Mouse (Mus musculus): ENCODE measurements around the gene Rab3il1. TPM values are rescaled to one million over a fixed set of nuclear protein-coding genes. Genes with fewer than 3 reads are reported as not detected.
A peak's percentile ranks its signal among the peaks of the same experiment; 100 is the strongest.

The Rab3il1 gene
- polyA plus RNA-seq, 1 experiment from 2014 or later = 26.2 TPM

DNA sequence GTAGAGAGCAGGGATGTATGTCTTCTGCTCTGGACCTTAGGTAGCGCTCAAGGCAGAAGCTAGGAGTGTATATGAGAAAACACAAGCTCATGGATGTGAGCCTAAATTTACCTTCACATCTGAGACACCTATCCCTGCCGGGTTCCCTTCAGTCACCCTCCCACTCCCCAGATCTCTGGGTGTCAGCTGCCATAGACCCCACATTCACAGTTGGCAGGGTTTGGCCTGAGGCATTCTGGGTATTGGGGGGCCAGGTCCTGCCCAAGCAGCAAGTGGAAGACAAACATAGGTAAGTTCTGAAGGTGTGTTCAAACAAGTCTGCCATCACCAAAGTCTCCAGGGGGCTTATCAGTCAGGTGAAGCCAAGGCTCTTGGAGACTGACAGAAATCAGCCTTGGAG, 60.2 kb downstream of the Rab3il1 start:
- WGBS = 92% methylated on average over 2 of the region's 2 CpGs
- Histone ChIP-seq H3K27ac (replicated peaks) (no peak overlapping the region), H3K4me1 (replicated peaks) (peaks cover 17% of the 10 kb centered on the region), H3K9me3 (no peaks in the 10 kb centered on the region), H3K4me2 (no peak overlapping the region), H3K36me3 (peaks cover 76% of the 10 kb centered on the region), H3K9ac (no peak overlapping the region), H3K27me3 (no peaks in the 10 kb centered on the region), H3K4me3 (no peak overlapping the region)
- ATAC-seq (ENCODE audit: low read depth) = no peak

DNA sequence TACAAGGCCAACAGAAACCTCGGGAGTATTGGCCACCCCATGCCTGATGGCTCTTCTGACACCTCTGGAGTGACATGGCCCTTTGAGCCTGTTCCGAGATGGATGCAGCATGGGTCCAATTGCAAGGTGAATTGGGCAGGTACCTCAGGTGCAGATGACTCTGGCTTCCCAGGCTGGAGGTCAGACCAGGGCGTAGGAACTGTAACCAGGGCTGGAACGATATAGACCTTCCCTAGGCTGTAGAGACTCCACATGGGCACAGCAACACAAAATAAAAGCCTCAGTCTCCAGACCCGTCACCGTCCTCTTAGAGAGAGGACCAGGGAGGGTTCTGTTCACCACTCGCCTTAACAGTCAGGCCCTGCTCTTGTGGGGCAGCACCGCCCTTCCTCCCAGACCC, 60.8 kb downstream of the Rab3il1 start:
- no peak for ATAC-seq (ENCODE audit: low read depth)
- Histone ChIP-seq H3K36me3 (peaks cover 76% of the 10 kb centered on the region), H3K27ac (replicated peaks) (no peak overlapping the region), H3K9ac (no peak overlapping the region), H3K4me3 (no peak overlapping the region), H3K4me1 (replicated peaks) (peaks cover 20% of the 10 kb centered on the region), H3K4me2 (no peak overlapping the region), H3K27me3 (no peaks in the 10 kb centered on the region), H3K9me3 (no peaks in the 10 kb centered on the region)
- 90% methylated on average over 8 of the region's 8 CpGs for WGBS

DNA sequence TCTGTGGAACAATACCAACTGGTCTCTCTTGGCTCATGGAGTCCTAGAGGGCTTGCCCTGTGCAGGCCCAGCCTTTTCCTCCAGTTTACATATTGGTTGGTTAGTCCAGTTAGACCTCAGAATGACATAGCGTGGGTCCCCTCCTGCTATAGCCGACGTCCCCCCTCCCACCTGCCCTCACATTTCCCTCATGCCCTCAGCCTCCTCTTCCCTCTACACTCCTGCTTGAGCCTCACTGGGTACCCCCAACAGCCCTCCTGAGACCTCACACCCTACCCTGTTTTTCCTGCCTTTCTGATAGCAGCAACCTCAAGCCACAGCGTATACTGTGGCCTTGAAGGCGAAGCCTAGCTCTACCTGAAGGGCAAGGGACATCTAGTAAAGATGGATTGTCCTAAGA, 61.4 kb downstream of the Rab3il1 start:
- peaks cover 76% of the 10 kb centered on the region for H3K36me3 ChIP-seq
- no peak overlapping the region for H3K4me2 ChIP-seq
- 91% methylated on average over 5 of the region's 5 CpGs for WGBS
- H3K4me1 ChIP-seq (replicated peaks) = peaks cover 25% of the 10 kb centered on the region
- no peaks in the 10 kb centered on the region for H3K9me3 ChIP-seq
- no peak overlapping the region for H3K4me3 ChIP-seq
- H3K27ac ChIP-seq (replicated peaks) = no peak overlapping the region
- ATAC-seq (ENCODE audit: low read depth) = no peak
- no peak overlapping the region for H3K9ac ChIP-seq
- no peaks in the 10 kb centered on the region for H3K27me3 ChIP-seq

DNA sequence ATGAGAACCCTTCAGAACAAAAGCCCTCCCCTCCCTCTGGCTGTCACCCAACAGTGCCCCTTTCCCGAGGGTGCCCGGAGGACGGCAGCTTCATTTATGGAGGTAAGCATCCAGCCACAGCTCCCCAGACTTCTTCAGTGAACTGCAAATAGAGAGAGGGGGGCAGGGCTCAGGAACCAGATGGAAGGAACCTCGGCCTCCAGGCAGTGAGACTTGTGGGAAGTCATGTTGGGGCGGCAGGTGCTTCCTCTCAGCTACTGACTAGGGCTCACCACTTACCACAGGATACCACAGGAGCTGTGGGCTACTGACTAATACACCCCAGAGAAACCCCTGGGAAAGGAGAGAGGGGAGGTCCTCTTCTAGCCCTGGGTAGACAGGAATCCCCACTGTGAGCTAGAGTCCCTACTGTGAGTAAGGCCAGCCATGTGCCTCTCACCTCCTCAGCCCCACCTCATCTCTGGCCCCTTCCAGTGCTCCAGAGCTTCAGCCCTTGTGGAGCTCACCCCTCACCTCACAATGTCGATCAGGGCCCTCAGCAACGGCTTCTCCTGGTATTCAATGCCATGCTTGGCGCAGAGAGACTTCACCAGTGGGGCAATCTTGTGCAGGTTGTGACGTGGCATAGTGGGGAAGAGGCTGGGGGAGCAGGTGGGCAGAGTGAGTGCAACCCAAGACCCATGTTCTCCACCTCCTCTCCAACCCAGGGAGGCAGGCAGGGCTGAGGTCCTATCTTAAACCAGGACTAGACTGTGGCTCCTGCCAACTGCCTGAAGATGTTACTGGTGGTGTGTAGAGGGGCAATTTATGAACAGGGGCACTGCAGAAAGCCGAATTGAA, 62.9 kb downstream of the Rab3il1 start:
- Histone ChIP-seq H3K27me3 (no peaks in the 10 kb centered on the region), H3K36me3 (peaks cover 86% of the 10 kb centered on the region), H3K9me3 (no peaks in the 10 kb centered on the region), H3K27ac (replicated peaks) (no peak overlapping the region), H3K9ac (no peak overlapping the region), H3K4me3 (no peak overlapping the region), H3K4me1 (replicated peaks) (peaks cover 25% of the 10 kb centered on the region), H3K4me2 (no peak overlapping the region)
- WGBS = 84% methylated on average over 10 of the region's 10 CpGs
- ATAC-seq (ENCODE audit: low read depth) = no peak

DNA sequence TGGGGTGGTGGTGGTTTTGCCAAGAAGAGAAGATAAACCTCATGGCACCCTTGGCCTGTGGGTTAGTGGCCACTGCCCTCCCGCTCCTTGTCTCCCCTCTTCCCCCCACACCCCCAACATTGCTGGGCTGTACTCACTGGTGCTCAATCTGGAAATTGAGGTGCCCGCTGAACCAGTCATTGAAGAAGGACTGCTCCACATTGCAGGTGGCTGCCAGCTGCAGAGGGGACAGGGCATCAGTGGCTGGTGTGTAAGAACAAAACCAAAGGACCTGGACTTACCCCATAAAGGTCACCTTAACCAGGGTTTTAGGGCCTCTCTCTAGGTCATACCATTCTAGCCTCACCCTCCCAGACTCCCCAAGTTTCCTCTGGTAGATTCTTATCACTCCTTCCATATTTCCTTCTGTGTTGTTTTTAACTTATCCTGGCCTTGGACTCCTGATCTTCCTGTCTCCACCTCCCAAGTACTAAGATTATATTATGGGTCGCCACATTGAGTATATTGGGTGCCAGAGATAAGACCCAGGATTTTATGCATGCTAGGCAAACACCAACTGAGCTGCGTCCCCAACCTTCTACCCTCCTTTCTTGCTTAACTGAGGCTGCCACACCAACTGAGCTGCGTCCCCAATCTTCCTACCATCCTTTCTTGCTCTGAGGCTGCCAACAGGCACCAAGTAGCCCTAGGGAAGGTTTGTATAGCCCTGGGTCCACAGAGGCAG, 64.2 kb downstream of the Rab3il1 start:
- WGBS = 95% methylated on average over 5 of the region's 5 CpGs
- H3K9me3 ChIP-seq = no peaks in the 10 kb centered on the region

DNA sequence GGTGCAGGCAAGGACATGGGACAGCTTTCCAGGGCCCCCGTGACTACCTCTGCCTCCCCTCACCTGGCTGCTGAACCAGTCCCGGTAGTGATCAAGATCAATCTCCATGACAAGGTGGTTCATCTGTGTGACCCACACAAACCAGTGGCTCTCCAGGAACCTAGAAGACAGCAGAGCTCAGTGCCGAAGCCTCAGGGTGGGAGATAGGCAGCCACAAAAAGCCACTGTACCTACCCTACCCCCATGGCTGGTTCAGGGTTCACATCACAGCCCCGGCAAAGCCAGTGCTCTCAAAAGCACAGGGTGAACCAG, 64.7 kb downstream of the Rab3il1 start:
- no peak for ATAC-seq (ENCODE audit: low read depth)
- 95% methylated on average over 4 of the region's 4 CpGs for WGBS
- Histone ChIP-seq H3K9me3 (no peaks in the 10 kb centered on the region), H3K27me3 (no peaks in the 10 kb centered on the region), H3K4me1 (replicated peaks) (peaks cover 19% of the 10 kb centered on the region; the same call in 1 of the 2 replicates), H3K4me2 (no peak overlapping the region), H3K36me3 (peaks cover 100% of the 10 kb centered on the region), H3K27ac (replicated peaks) (no peak overlapping the region), H3K4me3 (no peak overlapping the region), H3K9ac (no peak overlapping the region)

More for the DNA sequence above, 64.2 kb downstream of the Rab3il1 start:
- Histone ChIP-seq H3K27ac (replicated peaks) (no peak overlapping the region), H3K4me1 (replicated peaks) (peaks cover 24% of the 10 kb centered on the region), H3K4me3 (no peak overlapping the region), H3K9ac (no peak overlapping the region), H3K27me3 (no peaks in the 10 kb centered on the region), H3K36me3 (peaks cover 99% of the 10 kb centered on the region), H3K4me2 (no peak overlapping the region)
- no peak for ATAC-seq (ENCODE audit: low read depth)

DNA sequence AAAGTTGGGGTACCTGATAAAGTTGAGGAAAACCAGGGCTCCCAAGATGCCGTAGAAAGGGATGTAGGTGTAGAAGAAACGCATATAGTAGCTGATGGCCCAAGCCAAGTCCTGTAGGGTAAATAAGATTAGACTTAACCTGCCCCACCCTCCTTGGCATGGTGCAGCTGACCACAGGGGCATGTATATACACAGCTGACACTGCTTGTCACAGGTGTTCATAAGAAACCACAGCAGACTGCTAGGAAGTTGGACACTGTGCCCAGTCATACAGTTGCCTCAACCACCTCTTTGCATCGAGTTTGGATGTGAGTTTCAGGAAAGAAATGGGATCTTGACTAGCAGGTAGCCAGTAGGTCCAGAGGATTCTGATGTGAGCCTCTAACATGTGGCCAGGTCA, 65.0 kb downstream of the Rab3il1 start:
- no peak for ATAC-seq (ENCODE audit: low read depth)

DNA sequence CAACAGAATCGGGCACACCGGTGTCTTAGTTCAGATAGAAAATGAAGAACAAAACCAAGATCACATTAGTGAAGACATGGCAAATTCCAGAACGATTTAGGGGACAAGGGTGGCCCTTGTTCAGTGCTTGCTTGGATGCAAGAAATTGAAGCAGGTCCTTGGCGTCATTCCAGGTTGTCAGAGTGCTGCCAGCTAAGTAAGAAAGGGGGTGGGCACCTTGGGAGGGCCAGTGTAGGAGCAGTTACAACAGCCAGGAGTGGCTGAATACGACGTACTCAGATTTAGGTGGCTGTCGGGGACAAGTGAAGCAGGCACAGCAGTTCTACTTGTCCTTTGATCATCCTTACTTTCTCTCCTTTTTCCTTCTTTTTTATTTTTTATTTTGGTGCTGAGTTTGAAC, 66.2 kb downstream of the Rab3il1 start:
- H3K27ac ChIP-seq (replicated peaks) = no peak overlapping the region
- H3K27me3 ChIP-seq = no peaks in the 10 kb centered on the region
- H3K9ac ChIP-seq = no peak overlapping the region
- H3K36me3 ChIP-seq = peaks cover 100% of the 10 kb centered on the region
- WGBS = 80% methylated on average over 7 of the region's 7 CpGs
- H3K4me1 ChIP-seq (replicated peaks) = peaks cover 15% of the 10 kb centered on the region; the same call in 1 of the 2 replicates
- H3K4me3 ChIP-seq = no peak overlapping the region
- ATAC-seq (ENCODE audit: low read depth) = no peak
- no peak overlapping the region for H3K4me2 ChIP-seq
- H3K9me3 ChIP-seq = no peaks in the 10 kb centered on the region

More for the DNA sequence above, 65.0 kb downstream of the Rab3il1 start:
- WGBS = 99% methylated on average over 3 of the region's 3 CpGs
- Histone ChIP-seq H3K27me3 (no peaks in the 10 kb centered on the region), H3K36me3 (peaks cover 100% of the 10 kb centered on the region), H3K4me3 (no peak overlapping the region), H3K9ac (no peak overlapping the region), H3K4me2 (no peak overlapping the region), H3K9me3 (no peaks in the 10 kb centered on the region), H3K27ac (replicated peaks) (no peak overlapping the region), H3K4me1 (replicated peaks) (peaks cover 15% of the 10 kb centered on the region; the same call in 1 of the 2 replicates)

DNA sequence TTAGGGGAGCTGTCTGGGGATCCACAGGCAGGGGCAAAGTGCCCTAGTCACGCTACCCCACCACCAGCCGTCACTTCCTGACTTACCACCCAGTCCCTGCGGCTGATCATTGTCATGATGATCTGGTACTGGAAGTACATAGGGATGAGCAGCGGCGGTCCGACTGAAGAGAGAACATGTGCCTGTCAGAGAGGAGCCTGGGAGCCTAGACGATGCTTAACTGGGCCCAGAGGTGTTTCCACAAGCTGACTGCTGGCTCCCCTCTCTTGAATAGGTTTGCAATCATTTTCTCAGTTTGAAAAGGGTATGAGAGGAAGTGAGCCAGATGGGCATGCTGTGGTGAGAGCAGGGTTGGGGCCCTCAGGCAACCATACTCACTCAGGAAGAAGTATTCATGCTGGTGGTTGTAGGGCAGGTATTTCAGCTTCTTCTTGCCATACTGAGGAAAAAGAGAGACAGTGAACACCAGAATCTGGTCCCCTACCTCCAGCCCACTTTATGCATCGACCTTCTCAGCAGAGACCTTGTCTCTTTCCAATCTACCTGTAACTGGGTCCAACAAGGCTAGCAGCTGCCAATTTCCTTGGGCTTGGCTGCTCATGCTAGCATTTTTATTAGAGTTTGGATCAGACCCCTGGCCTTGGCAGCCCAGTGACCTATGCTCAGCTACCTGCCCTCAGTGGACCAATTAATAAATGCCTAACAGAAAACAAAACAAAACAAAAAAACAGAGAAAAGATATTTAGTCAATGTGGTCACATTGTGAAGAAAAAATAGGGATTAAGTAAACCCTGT, 68.9 kb downstream of the Rab3il1 start:
- H3K27ac ChIP-seq (replicated peaks) = no peak overlapping the region
- H3K9me3 ChIP-seq = no peaks in the 10 kb centered on the region
- peaks cover 11% of the 10 kb centered on the region; the same call in 1 of the 2 replicates for H3K4me1 ChIP-seq (replicated peaks)
- no peak for ATAC-seq (ENCODE audit: low read depth)
- no peak overlapping the region for H3K9ac ChIP-seq
- H3K27me3 ChIP-seq = no peaks in the 10 kb centered on the region
- H3K36me3 ChIP-seq = peaks cover 100% of the 10 kb centered on the region
- WGBS = 98% methylated on average over 8 of the region's 8 CpGs
- no peak overlapping the region for H3K4me3 ChIP-seq
- no peak overlapping the region for H3K4me2 ChIP-seq

DNA sequence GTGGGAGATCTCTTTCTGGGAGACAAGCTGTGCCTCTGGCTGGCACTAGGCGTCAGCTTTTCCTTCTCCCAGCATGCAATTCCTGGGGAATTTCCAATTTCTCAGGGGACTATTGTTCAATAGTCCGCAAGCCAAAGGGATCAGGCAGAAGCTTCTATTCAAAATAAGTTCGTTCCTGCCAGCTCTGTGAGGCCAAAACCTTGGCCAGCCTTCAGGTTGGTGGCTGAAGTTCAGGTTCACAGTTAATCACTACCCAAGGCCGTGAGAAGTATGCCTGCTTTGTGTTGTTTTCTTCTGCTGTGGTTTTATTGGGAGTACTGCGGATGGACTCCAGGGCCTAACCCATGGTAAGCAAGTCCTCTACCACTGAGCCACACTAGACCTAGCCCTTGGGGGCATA, 69.7 kb downstream of the Rab3il1 start:
- Histone ChIP-seq H3K27me3 (no peaks in the 10 kb centered on the region), H3K4me2 (no peak overlapping the region), H3K4me1 (replicated peaks) (peaks cover 11% of the 10 kb centered on the region; the same call in 1 of the 2 replicates), H3K9ac (no peak overlapping the region), H3K36me3 (peaks cover 100% of the 10 kb centered on the region), H3K9me3 (no peaks in the 10 kb centered on the region), H3K27ac (replicated peaks) (0 out of 2 replicates have a peak overlapping the region, but pooled peaks have one; percentile 28), H3K4me3 (no peak overlapping the region)
- ATAC-seq (ENCODE audit: low read depth) = 0 out of 2 replicates have a peak, but pooled peaks have one; percentile 28
- 74% methylated on average over 5 of the region's 5 CpGs for WGBS

DNA sequence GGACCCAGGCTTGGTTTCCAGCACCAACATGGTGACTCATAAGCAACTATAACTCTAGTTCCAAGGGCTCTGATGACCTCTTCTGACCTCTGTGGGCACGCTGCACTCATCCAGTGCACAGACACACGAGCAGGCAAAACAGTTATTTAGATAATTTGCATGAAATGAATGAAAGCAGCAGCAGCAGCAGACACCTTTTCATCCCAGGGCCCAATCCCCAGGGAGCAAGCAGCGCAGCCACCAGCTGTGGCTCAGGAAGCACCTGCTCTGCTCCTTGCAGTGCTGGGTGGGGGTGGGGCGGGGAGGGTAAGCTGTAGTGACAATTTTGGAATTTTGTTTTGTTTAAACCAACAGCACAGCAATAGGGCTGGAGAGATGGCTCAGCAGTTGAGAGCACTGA, 70.4 kb downstream of the Rab3il1 start:
- Histone ChIP-seq H3K4me3 (no peak overlapping the region), H3K27ac (replicated peaks) (peak overlapping the region; percentile 28; the same call in 1 of the 2 replicates), H3K4me2 (no peak overlapping the region), H3K4me1 (replicated peaks) (peaks cover 11% of the 10 kb centered on the region; the same call in 1 of the 2 replicates), H3K9ac (no peak overlapping the region), H3K36me3 (peaks cover 100% of the 10 kb centered on the region), H3K9me3 (no peaks in the 10 kb centered on the region), H3K27me3 (no peaks in the 10 kb centered on the region)
- 62% methylated on average over 4 of the region's 4 CpGs for WGBS
- no peak for ATAC-seq (ENCODE audit: low read depth)

DNA sequence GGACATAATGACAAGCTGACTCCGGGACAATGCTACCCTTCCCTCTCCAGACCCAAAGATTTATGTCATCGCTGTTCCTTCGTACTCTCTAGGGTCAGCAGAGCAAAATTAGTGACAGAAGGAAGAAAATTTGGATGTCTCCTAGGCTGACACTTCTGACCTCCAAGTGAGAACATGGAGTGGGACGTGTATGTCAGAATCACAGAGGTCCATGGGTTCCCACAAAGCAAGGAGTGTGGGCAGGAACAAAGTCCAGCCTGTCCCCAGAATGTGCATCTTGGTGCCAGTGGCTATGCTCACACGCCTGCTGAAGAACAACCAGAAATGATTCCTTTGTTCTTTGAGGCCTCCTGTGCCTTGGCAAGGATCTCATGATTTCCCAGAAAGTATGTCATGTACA, 71.7 kb downstream of the Rab3il1 start:
- no peak overlapping the region for H3K9ac ChIP-seq
- H3K4me2 ChIP-seq = no peak overlapping the region
- no peak for ATAC-seq (ENCODE audit: low read depth)
- WGBS = 88% methylated on average over 5 of the region's 5 CpGs
- no peak overlapping the region for H3K4me3 ChIP-seq
- H3K9me3 ChIP-seq = no peaks in the 10 kb centered on the region
- H3K27ac ChIP-seq (replicated peaks) = no peak overlapping the region
- H3K4me1 ChIP-seq (replicated peaks) = peaks cover 3% of the 10 kb centered on the region; the same call in 1 of the 2 replicates
- H3K27me3 ChIP-seq = no peaks in the 10 kb centered on the region
- H3K36me3 ChIP-seq = peaks cover 100% of the 10 kb centered on the region

Measured in neural tube, embryonic 13.5 days (tissue).